Mouse (Mus musculus) regulatory T cell (primary cell): ENCODE data around the gene Slc25a3.

Experiments
- in situ Hi-C: fragments of 300-600 bp; cut with MboI, MseI; formaldehyde crosslinking; loops from one replicate; pipeline ENCODE4 v1.15.1; 2025; ENCODE audit warnings: high pct_unique_total_duplicates

Slc25a3 gene

DNA sequence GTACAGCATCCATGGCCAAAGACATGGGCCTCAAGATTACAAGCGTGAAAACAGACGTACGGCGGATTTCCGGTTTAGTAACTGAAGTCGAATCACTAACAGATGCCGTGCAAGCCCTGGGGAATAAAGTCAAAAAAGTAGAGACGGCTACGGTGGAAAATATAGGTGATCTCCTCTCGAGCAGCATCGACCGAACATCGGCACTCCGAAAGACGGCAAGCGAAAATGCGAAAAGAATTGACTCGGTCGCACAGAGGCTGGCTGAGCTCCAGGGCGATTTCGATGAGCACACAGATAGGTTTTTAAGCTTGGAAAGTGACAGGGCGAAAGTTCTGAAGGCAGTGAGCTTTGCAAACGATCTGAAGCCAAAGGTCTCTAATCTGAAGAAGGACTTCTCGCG, 21.9 kb downstream of the Slc25a3 start:
- in situ Hi-C loops: no loop called here

DNA sequence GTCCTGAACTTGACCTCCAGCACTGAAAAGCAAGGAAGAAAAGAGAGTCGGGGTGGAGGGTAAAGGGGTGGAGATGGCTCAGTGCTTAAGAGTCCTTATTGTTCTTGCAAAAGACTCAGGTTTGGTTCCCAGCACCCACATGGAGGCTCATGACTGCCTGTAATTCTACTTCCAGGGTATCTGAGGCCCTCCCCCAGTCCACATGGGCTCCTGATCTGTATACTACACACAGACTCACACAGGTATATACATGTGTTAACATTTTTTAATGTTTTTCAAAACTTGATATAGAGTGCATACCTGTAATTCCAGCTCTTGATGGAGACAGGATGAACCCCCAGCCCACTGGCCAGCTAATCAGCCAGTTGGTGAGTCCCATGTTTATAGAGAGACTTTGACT, 23.8 kb downstream of the Slc25a3 start:
- in situ Hi-C loops: no loop called here

DNA sequence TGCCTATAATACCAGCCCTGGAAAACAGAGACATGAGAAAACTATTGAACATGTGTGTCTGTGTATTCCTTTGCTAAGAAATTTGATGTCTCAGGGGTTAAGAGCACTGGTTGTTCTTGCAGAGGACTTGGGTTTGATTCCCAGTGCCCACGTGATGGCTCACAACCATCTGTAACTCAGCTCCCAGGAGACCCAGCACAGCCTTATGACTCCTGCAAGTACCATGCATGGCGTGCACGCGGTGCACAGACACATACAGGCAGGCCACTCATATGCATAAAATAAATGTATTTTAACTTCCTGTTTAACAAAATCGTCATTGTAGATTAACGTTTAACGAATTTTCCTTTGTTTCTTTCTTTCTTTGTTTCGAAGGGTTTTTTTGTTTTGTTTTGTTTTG, 25.8 kb downstream of the Slc25a3 start:
- in situ Hi-C loops: no loop called here

DNA sequence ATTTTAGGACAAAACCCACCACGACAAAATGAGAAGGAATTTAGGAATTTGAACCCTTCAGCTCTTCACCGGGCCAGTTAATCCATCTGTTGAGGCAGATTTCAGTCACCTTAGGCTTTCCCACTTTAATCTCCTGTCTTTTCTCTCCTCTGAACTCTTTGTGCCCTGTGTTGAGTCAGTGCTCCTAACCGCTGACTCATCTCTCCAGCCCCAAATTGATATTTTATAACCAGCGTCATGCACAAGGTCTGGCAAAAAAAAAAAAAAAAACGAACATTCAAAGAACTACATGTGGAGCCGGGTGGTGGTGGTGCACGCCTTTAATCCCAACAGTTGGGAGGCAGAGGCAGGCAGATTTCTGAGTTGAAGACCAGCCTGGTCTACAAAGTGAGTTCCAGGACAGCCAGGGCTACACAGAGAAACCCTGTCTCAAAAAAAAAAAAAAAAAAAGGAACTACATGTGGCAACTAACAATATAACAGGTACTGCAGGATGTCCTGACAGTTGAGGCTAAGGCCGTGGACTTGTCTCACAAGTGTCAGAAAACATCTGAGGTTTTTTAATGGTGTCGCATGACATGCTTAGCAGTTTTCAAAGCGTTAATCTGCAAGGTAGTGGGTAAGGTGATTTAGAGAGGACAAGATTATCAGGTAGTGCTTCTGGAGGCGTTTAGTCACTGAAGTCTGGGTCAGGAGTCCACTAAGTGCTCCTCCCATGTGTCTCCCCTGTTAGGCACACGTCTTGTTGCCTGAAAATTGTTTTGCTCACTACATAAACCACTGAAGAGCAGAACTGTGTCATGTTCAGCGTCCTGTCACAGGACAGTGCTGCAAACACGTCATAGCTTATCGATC, 29.4 kb downstream of the Slc25a3 start:
- in situ Hi-C loops: no loop called here

DNA sequence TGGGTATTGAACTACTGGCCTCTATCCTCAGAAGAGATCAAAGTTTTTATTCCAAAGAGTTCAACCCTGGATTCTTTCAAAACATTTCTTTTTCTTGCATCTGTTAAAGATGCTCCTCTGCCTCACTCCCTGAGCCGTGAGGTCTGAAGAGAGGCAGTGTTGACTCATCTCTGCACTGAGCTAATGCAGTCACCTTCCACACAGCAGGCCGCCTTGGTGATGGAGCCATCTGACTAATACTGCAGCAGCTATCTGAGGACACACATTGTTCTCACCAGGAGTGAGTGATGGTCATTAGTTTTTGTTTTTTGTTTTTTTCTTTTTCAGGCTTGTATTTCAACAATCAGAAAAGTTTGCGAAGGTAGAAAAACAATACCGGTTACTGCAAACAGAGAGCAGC, 31.0 kb downstream of the Slc25a3 start:
- in situ Hi-C loops: no loop called here

DNA sequence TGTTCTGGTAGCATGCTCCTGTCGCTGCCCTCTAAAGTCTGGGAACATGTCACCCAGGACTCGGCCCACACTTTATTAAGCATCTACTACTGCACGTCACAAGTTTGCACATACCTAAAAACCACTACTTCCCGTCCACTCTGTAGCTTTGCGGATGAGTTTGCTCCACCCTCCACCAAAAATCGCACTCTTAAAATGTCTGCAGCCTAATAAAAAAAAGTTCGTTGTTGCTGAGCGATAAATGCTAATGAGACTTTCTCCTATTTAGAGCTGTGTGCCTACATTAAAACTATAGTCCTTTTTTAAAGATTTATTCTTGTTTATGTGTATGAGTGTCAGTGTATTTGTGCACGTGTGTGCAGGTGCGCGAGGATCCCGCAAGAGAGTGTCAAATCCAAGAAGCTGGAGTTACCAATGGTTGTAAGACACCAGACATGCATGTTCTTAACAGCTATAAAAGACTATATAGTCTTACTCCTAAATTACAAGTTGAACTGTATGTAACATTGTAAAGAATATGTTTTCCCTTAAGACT, 40.4 kb downstream of the Slc25a3 start:
- in situ Hi-C loops: loop anchor here (5.0 kb wide), 1 partner anchor 39 kb away; the partner anchor contains the start of gene Slc25a3

DNA sequence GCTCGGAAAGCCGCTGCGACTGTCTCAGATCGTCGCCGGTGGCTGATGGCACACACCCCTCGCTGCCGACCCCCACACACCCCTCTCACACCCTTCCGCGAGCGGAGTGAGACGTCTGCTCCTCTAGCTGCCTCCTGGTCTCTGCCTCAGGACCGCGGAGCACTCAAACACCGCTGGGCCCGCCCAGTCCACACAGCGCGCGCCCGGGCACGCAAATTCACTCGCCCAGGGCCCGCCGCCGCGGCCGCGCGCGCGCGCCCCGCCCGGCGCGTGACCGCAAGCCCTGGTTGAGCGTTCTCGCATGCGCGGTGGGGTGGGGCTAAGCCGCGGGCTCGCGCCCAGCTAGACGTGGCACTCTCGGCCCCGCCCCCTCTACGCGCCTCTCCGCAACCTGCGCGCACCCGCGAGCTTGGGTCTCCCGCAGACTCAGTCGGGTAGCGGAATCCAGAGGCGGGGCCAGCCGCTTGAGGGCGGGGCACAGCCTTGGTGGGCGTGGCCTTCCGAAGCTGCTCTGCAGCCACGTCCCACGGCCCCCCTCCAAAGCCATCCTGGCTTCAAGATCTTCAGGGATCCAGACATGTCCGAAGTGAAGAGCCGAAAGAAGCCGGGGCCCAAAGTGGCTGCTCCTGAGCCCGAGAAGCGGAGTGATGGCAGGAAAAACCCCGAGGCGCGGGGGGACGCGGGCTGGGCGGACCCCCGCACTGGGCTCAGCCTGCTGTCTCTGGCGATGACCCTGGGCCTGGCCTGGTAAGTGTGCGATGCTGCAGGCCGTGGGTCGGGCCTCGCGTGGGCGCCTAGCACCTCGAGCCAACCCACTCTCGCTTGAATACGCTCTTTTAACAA, 41.1 kb downstream of the Slc25a3 start, which contains the start of the genes Apaf1 and Ikbip:
Gene Apaf1, minus strand, starts transcription at position 221 of the 843 bp plus-strand sequence.
Gene Ikbip, plus strand, starts transcription at position 391 of the 843 bp plus-strand sequence.
- in situ Hi-C loops: loop anchor here (5.0 kb wide), 1 partner anchor 40 kb away; the partner anchor contains the start of gene Slc25a3

DNA sequence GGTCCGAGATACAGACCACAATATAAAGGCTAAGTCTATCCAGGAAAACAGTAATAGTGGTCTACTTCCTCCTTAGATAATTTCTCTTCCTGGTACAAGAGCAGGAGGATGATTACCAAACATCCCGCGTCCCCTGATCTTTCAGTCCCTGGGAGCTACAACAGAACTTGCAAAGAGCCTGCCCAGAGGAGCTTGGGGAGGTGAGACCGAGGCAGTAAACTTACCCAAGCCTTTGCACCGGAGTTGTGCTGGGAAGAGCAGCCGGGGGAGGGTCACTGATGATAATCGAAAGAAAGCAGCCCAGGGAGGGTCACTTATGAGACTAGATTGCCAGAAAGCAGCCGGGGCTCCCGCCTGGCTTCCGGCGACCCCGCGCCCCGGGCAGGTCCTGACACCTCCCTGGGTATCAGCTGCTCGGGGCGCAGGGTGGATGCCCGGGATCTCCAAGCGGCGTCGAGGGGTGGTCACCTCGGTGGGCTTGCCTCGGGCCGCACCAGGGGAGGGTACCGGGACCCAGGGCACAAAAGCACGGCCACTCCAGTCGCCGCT, 41.8 kb downstream of the Slc25a3 start:
- in situ Hi-C loops: loop anchor here (5.0 kb wide), 1 partner anchor 40 kb away; the partner anchor contains the start of gene Slc25a3

DNA sequence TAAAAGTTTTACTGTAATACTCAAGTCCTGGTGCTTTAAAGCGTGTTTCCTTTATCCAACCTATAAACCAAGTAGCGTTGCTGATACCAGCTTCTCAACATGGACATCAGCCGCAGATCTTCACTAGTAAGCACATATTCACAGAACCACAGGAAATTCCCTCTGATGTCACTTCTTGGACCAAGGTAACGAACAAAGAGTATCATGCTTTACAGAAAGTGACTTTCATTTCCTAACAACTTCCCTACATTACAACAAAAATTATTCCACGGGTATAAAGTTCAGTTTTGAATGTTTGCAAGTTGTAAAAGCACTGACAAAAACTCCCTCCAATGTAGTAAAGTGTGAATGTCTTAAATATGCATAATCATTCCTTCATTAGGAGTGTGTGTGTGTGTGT, 43.3 kb downstream of the Slc25a3 start:
- in situ Hi-C loops: loop anchor here (5.0 kb wide), 1 partner anchor 42 kb away; the partner anchor contains the start of gene Slc25a3

DNA sequence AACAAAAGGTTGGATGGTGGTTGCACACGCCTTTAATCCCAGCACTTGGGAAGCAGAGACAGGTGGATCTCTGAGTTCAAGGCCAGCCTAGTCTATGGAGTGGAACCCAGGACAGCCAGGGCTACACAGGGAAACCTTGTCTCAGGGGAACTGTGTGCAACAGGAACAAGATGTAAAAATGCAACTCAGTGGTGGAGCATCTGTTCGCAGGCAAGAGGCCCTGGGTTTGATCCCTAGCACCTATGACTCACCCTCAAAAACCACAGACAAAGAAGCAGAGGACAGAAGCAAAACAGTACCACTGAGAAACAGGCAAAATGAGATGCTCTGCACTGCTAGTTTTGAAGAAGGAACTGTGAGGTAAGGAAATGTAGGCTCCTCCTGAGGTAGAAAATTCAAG, 47.2 kb downstream of the Slc25a3 start:
- in situ Hi-C loops: no loop called here

DNA sequence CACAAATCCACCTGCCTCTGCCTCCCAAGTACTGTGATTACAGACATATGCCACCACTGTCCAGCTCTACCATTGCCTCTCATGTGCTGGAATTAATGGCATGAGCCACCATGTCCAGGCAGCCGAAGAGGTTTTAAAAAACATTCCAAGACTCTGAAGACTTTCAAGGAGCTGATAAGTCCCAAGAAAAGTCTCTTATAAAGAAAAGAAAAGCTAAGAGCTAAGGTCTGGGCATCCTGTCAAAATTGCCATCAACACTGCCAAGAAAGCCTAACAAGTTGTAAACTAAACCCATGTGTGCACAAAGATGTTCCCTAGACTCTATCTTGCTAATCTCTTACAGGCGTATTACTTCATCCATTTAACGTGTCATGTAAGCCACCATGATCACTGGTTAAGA, 50.5 kb downstream of the Slc25a3 start:
- in situ Hi-C loops: loop anchor here (5.0 kb wide), 1 partner anchor 69 kb away; no protein-coding TSS in a partner anchor

DNA sequence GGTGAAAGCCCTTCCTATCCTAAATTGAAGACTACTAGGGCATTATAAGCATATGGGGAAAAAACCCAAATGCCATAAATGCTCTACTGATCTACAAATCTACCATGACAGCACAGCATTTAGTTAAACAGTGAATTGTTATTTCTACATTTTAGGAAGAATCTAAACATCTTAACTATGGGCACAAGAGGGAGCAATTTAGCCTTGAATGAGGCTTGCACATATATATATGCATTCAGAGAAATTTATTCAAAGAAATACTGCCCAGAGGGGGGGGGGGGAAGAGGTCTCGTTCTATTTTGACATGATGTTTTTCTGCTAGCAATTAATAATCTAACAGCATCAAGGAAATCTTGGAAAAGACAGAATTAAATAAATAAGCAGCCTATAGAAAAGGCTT, 52.1 kb downstream of the Slc25a3 start:
- in situ Hi-C loops: loop anchor here (5.0 kb wide), 1 partner anchor 71 kb away; no protein-coding TSS in a partner anchor
